Mouse (Mus musculus) brain, embryonic 14.5 days (tissue): ENCODE measurements at regions not wholly inside any gene's neighbourhood (a gene's known extent, or its start where the extent isn't known, plus 50 kb on each side); places are given as distances from the start of the nearest gene placed in this dataset.

ENCODE experiments used
- CTCF ChIP-seq: fragments of 200-500 bp; IDR thresholded peaks from 2 replicates; pipeline ENCODE4 v1.5.1; 2012; ENCODE audit warnings: inconsistent platforms, mild to moderate bottlenecking, moderate library complexity, borderline replicate concordance; ENCODE audit not compliant: insufficient read depth, insufficient read length; ENCODE audit errors: extremely low read depth
- POLR2A ChIP-seq: fragments of 200-500 bp; IDR thresholded peaks from 2 replicates; pipeline ENCODE4 v1.6.1; 2012; ENCODE audit warnings: mild to moderate bottlenecking, inconsistent platforms, borderline replicate concordance; ENCODE audit not compliant: poor library complexity, insufficient read depth, insufficient read length, severe bottlenecking; ENCODE audit errors: extremely low read depth

DNA sequence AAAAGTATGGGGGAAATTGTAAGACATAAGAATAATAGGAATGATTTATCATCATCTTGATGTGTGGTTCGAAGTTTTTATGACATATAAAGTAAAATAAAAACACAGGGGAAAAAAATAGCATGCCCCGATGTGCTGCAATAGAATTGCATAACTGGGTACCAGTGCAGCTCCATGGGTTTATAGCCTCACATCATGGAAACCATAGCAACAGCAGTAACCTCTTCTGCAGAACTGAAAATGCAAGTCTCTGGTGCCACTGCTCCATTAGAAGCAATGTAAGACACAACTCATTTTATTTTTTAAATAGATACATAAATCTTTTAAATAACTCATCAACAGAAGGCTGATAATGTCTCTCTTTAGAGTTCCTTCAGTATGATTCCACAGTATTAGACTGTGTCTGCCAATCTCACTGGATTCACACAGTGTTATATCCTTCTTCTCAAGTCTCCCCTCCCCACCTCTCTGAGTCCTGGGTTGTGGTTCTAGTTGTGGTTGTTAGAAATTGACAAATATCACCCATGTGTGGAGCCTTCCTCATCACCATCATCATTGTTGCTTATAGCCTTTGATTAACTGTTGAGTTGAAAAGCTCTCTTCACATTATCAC is 340.9 kb upstream of the Gm11042 start:
- TF ChIP-seq CTCF (no peak), POLR2A (no peak)
